Mouse (Mus musculus) midbrain, embryonic 10.5 days (tissue): Measurements from ENCODE around the gene Cldn34d. TPM values are rescaled to one million over a fixed set of nuclear protein-coding genes. Genes with fewer than 3 reads are reported as not detected.
A peak's percentile ranks its signal among the peaks of the same experiment; 100 is the strongest.

Source experiments
- DNase-seq: peaks from one replicate; pipeline ENCODE4 v3.0.0-alpha.2; 2017; ENCODE audit warnings: low spot score
- H3K27ac ChIP-seq: fragments of 300-500 bp; sonication (generic); replicated peaks from 2 replicates; pipeline ENCODE4 v1.5.1; 2016; ENCODE audit warnings: mild to moderate bottlenecking
- H3K27me3 ChIP-seq: fragments of 300-500 bp; sonication (generic); 2 replicates; pipeline ENCODE4 v1.6.1; 2016; ENCODE audit warnings: low read depth, mild to moderate bottlenecking; ENCODE audit not compliant: poor library complexity, severe bottlenecking
- H3K36me3 ChIP-seq: fragments of 300-500 bp; sonication (generic); 2 replicates; pipeline ENCODE4 v1.6.1; 2016; ENCODE audit warnings: mild to moderate bottlenecking, moderate library complexity
- H3K4me1 ChIP-seq: fragments of 300-500 bp; sonication (generic); 2 replicates; pipeline ENCODE4 v1.6.1; 2016
- H3K4me3 ChIP-seq: fragments of 300-500 bp; sonication (generic); 2 replicates; pipeline ENCODE4 v1.5.1; 2016; ENCODE audit warnings: mild to moderate bottlenecking, moderate library complexity
- H3K9me3 ChIP-seq: fragments of 300-500 bp; sonication (generic); replicated peaks from 2 replicates; pipeline ENCODE4 v1.6.1; 2016; ENCODE audit warnings: mild to moderate bottlenecking
- WGBS: fragments of 180-500 bp; shearing (Covaris S2); methylation state at CpG from one replicate; pipeline ENCODE4 v1.1.7; 2016; 5-methylcytosine and 5-hydroxymethylcytosine counted together
- polyA plus RNA-seq: library from polyadenylated mRNA; unstranded; fragments of >200 nt; fragmentation: Nextera tagmentation; extraction: Ambion mirVana; gene quantifications from 2 replicates; pipeline ENCODE4 v1.2.1, GENCODE M21; 2016

The Cldn34d gene
- not detected in 2 replicates for polyA plus RNA-seq

DNA sequence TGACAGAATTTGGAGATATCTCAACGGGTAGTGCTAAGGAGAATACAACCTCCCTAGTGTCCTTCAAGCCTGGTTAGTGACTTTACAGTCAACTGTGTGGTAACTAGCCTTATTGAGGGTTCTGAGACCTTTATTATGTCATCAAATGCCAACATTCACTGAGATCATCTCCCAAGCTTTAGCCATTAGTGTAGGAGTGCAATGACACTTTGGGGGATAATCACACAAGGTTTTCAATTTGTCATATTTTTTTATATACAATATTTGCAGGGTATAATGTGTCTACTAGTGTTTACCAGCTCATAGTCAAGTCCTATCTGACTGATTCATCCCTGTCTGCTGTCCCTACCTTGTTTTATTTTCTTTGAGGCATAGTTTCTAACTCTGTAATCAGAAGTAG is at the start of gene Cldn34d:
Gene Cldn34d (minus strand): TSS at position 101 of the 400 bp plus-strand sequence.
- Histone ChIP-seq H3K36me3 (no peaks in the 10 kb centered on the region), H3K9me3 (peaks cover 5% of the 10 kb centered on the region), H3K4me1 (no peaks in the 10 kb centered on the region), H3K27me3 (no peaks in the 10 kb centered on the region), H3K4me3 (no peak within 1 kb of the TSS), H3K27ac (no peak within 1 kb of the TSS)
- DNase-seq = no peak
- WGBS = 81% methylated on average over 1 of the region's 1 CpGs

DNA sequence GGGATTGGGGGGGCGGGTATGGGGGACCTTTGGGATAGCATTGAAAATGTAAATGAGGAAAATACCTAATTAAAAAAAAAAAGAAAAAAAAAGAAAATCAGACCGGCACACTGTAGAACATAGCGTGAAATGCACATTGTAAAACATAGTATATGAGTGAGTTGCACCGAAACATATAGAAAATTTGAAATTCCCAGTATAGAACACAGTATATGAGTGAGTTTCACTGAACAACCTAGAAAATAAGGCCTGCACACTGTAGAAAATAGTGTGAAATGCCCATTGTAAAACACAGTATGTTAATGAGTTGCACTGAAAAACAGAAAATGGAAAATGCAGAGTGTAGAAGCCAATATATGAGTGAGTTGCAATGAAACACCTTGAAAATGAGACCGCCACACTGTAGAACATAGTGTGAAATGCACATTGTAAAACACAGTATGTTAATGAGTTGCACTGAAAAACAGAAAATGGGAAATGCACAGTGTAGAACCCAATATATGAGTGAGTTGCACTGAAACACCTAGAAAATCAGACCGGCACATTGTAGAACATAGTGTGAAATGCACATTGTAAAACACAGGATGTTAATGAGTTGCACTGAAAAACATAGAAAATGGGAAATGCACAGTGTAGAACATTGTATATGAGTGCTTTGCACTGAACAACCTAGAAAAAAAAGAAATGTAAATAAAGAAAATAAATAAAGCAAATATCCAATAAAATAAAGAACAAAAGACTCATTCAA is 4.1 kb downstream of the Cldn34d start:
- H3K4me3 ChIP-seq = no peak overlapping the region
- H3K9me3 ChIP-seq = peaks cover 5% of the 10 kb centered on the region
- H3K27me3 ChIP-seq = no peaks in the 10 kb centered on the region
- H3K4me1 ChIP-seq = no peaks in the 10 kb centered on the region
- 53% methylated on average over 5 of the region's 6 CpGs for WGBS
- H3K27ac ChIP-seq = no peak overlapping the region
- no peaks in the 10 kb centered on the region for H3K36me3 ChIP-seq
- DNase-seq = peak; percentile 43

Other genes starting within 250 kb of the Cldn34d start
- gene Cldn34b4, start 209.6 kb downstream of the Cldn34d start, polyA plus RNA-seq = not detected in 2 replicates